Mouse (Mus musculus) bone marrow, adult 2 months (tissue): ENCODE results near the gene Tmem240. TPM values are rescaled to one million over a fixed set of nuclear protein-coding genes. Genes with fewer than 3 reads are reported as not detected.

Source experiments
- H3K27ac ChIP-seq: fragments of 200-500 bp; 2 replicates; pipeline ENCODE4 v1.5.1; 2012; ENCODE audit warnings: low read depth, mild to moderate bottlenecking, control low read depth, inconsistent platforms, low read length; ENCODE audit not compliant: control insufficient read depth, poor library complexity, insufficient read depth
- H3K4me1 ChIP-seq: fragments of 200-500 bp; 2 replicates; pipeline ENCODE4 v1.6.1; 2011; ENCODE audit warnings: low read length; ENCODE audit not compliant: control insufficient read depth, insufficient read depth
- H3K4me3 ChIP-seq: fragments of 200-500 bp; replicated peaks from 2 replicates; pipeline ENCODE3; 2011; ENCODE audit warnings: mild to moderate bottlenecking, low read depth, low read length, control low read depth; ENCODE audit not compliant: control insufficient read depth
- CTCF ChIP-seq: fragments of 200-500 bp; IDR thresholded peaks from 2 replicates; pipeline ENCODE4 v1.5.1; 2011; ENCODE audit warnings: low read length, control low read depth; ENCODE audit not compliant: control insufficient read depth, insufficient read depth
- POLR2A ChIP-seq: fragments of 200-500 bp; IDR thresholded peaks from 2 replicates; pipeline ENCODE4 v1.6.1; 2011; ENCODE audit warnings: low read depth, mild to moderate bottlenecking, control low read depth, low read length, borderline replicate concordance; ENCODE audit not compliant: control insufficient read depth
- WGBS: fragments of 180-500 bp; shearing (Covaris S2); methylation state at CpG from one replicate; pipeline ENCODE4 v1.1.7; 2018; 5-methylcytosine and 5-hydroxymethylcytosine counted together
- polyA plus RNA-seq: library from polyadenylated mRNA; stranded (reverse); fragments of >200 nt; gene quantifications from 2 replicates; pipeline ENCODE4 v1.2.4, GENCODE M21; 2011; ENCODE audit warnings: low replicate concordance; ENCODE audit not compliant: missing spikeins, insufficient read depth, insufficient read length

Tmem240 gene
- polyA plus RNA-seq, 1 experiment = 3.0 TPM

DNA sequence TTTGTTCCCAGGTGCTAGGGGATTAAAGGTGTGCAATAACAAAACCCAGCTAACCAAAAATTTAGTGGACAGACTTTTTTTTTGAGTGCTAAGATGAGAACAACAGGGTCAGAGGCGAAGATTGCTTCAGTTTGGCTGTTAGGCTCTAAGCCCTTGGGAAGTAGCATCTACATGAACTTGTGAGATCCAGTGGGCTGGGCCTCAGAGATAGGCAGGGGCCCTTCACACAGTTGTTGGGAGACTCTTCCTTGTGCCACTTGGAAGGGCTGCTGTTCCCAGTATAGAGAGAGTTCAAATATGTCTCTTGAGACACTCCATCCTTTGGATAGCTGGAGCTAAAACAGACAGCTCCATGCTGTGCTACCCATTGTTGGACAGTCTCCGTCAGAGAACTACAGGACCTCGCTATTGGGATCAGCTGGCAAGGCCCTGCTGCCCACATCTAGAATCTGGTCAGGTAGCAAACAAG is 55.5 kb downstream of the Tmem240 start, which contains the start of gene Ankrd65:
Gene Ankrd65, plus strand, starts transcription at position 419 of the 469 bp plus-strand sequence.
- WGBS = 86% methylated on average over 3 of the region's 3 CpGs
- no peak within 1 kb of the TSS for H3K27ac ChIP-seq
- H3K4me3 ChIP-seq = no peak within 1 kb of the TSS
- no peaks in the 10 kb centered on the region for H3K4me1 ChIP-seq
- TF ChIP-seq POLR2A (no peak), CTCF (no peak)

Other genes starting within 250 kb of the Tmem240 start
- gene Gnb1, start 243.4 kb upstream of the Tmem240 start, polyA plus RNA-seq = 78.1 and 115 TPM in 2 replicates
- 28.2 and 52.6 TPM in 2 replicates for gene Nadk, start 172.4 kb upstream of the Tmem240 start, polyA plus RNA-seq
- gene Slc35e2, start 133.4 kb upstream of the Tmem240 start, polyA plus RNA-seq = 7.4 and 8.4 TPM in 2 replicates
- gene Cdk11b, start 109.9 kb upstream of the Tmem240 start, polyA plus RNA-seq = 132 and 202 TPM in 2 replicates
- not detected in 2 replicates for gene Gm10563, start 89.4 kb upstream of the Tmem240 start, polyA plus RNA-seq
- gene Mmp23, start 81.4 kb upstream of the Tmem240 start, polyA plus RNA-seq = 5.6 and 6.9 TPM in 2 replicates
- gene Mib2, start 65.6 kb upstream of the Tmem240 start, polyA plus RNA-seq = 15.0 and 29.1 TPM in 2 replicates
- gene Fndc10, start 40.5 kb upstream of the Tmem240 start, polyA plus RNA-seq = 0.90 and 3.0 TPM in 2 replicates
- gene Ssu72, start 30.0 kb upstream of the Tmem240 start, polyA plus RNA-seq = 28.5 and 53.2 TPM in 2 replicates
- 31.8 and 32.9 TPM in 2 replicates for gene Atad3a, start 26.3 kb downstream of the Tmem240 start, polyA plus RNA-seq
- 0.97 TPM in 1 of 2 replicates, not detected in the other for gene Vwa1, start 39.9 kb downstream of the Tmem240 start, polyA plus RNA-seq
- gene Tmem88b, start 51.1 kb downstream of the Tmem240 start, polyA plus RNA-seq = 0.93 and 1.1 TPM in 2 replicates
- gene Ankrd65, start 55.6 kb downstream of the Tmem240 start, polyA plus RNA-seq = 1.1 TPM in 1 of 2 replicates, not detected in the other
- gene Mrpl20, start 68.1 kb downstream of the Tmem240 start, polyA plus RNA-seq = 146 and 244 TPM in 2 replicates
- gene Ccnl2, start 77.7 kb downstream of the Tmem240 start, polyA plus RNA-seq = 92.0 and 149 TPM in 2 replicates
- 53.9 and 114 TPM in 2 replicates for gene Aurkaip1, start 96.5 kb downstream of the Tmem240 start, polyA plus RNA-seq
- gene Mxra8, start 104.9 kb downstream of the Tmem240 start, polyA plus RNA-seq = 8.1 and 12.4 TPM in 2 replicates
- 21.0 and 50.2 TPM in 2 replicates for gene Dvl1, start 112.6 kb downstream of the Tmem240 start, polyA plus RNA-seq
- gene Tas1r3, start 128.6 kb downstream of the Tmem240 start, polyA plus RNA-seq = 0.42 TPM in 1 of 2 replicates, not detected in the other
- 2.8 and 5.9 TPM in 2 replicates for gene Cptp, start 134.6 kb downstream of the Tmem240 start, polyA plus RNA-seq
- 22.2 and 49.5 TPM in 2 replicates for gene Ints11, start 134.7 kb downstream of the Tmem240 start, polyA plus RNA-seq
- gene Pusl1, start 157.0 kb downstream of the Tmem240 start, polyA plus RNA-seq = 5.2 and 18.4 TPM in 2 replicates
- 15.1 and 30.6 TPM in 2 replicates for gene Acap3, start 157.0 kb downstream of the Tmem240 start, polyA plus RNA-seq
- gene Ube2j2, start 209.0 kb downstream of the Tmem240 start, polyA plus RNA-seq = 63.5 and 71.8 TPM in 2 replicates
- gene C1qtnf12, start 227.5 kb downstream of the Tmem240 start, polyA plus RNA-seq = 53.0 and 132 TPM in 2 replicates